Mouse (Mus musculus): Measurements from ENCODE around the gene Prpf6. TPM values are rescaled to one million over a fixed set of nuclear protein-coding genes. Genes with fewer than 3 reads are reported as not detected.

Gene Prpf6
- polyA plus RNA-seq, 1 experiment from 2014 or later = 51.7 TPM

DNA sequence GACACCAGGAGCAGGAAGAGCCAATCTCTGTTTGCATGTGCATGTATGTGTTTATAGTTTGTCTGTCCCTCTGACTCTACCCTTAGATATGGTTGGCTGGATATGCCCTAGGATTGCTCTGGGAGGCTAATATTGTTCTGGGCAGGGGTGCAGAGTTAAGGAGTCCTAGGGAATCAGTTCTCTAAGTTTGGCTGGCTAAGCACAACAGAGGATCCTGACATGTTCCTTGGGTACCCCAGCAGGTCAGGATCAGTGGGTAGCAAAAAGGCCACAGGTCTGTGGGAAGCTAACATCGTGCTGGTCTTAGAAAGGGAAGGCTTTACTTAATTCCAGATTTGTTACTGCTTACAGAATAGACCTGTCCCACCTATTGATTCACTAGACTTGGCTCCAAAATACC is 12.0 kb upstream of the Prpf6 start:
- DNase-seq (ENCODE audit: low spot score) = no peak

DNA sequence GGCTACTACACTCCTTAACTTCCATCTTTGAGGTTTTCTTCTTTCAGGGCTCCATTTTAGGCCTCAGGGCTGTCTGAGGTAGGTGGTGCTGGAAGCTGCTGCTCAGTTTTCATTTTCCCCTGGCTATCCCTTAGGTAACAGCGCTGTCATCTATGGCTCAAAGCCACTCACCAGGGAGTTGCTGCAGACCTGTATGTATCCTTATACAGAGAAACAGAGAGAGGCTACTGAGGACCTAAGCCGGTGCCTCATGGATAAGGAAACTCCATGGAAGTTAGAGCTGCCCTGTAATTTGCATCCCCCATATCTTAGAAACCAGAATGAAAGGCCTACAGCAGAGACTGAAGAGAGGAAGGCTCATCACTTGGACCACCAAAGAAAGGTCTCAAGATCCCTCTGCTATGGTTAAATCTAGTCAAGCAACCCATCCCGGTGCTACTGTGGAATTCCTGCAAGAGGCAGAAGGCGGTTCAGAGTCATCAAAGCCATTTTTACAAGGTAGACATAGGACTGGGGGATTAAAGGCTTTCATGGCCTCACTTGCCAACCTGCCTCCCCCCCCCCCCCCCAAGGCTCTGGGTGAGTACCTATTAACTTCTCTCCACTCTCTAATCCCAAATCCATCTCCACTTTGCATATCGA is 11.4 kb upstream of the Prpf6 start:
- no peak for DNase-seq (ENCODE audit: low spot score)

DNA sequence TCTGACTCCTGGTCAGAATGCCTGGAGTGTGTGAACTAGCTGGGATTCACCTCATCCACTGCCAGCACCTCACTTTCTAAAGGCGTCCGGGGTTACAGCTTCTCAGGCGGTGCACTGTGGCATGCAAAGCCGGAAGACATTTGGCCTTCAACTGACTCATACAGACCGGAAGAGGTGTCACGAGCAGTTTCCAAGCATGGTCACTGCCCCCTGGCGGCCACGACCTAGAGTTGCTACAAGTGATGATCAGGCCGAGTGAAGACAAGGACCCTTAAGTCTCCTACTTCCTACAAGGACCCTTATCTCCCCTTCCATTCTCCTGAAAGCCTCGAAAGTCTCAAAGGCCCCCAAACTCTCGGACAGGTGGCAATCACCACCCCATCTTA is 10.7 kb upstream of the Prpf6 start:
- peak; percentile 92 for DNase-seq (ENCODE audit: low spot score)

DNA sequence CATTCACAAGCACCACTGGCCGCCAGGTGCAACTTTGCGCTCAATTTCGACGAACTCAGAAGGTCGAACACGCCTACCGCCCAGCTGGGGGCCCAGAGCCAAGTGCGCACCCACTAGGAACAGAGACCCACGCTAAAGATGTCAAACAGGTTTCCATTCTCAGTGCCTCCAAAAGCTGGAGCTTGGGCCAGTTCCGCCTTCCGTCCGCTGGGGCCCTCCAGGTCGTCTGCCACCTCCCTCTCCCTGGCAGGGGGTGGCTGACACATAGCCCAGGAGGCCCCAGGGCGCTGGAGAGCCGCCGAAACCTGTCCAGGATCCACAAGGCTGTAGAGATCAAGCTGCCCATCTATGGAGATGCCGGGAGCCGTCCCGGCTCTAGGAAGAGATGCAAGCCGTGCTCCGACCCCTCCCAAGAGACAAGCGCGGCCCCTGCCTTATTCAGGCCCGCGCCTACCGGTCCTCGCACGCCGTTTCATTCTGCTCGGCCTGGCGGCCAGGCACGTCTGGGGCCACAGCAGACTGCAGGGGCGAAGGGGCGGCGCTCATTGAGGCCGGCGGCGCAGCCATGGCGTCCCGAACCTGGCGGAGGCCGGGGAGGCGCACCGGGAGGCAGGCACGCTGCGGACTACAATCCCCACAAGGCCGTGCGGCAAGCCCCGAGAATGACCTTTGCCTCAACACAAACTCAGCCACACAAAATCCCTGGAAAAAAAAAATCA is 10.1 kb upstream of the Prpf6 start:
- peak; percentile 70 for DNase-seq (ENCODE audit: low spot score)

DNA sequence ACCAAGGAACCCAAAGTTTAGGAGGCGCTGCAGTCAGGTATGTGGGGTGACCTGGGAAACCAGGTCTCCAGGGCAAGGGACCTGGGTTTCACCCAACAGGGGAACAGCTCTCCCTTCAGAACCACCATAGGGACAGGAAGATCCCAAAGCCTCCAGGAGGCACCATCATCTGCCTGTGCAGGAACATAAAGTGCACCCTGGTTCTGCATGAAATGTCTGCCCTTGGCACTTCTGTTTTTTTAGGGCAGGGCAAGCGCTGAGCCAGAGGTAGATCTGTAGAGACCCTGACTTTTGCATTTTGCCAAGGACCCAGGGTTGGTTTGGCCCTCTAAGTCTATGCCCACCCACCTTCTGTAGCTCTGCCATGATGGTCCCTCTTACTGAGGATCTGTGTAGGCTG is 9.3 kb upstream of the Prpf6 start:
- DNase-seq (ENCODE audit: low spot score) = no peak

DNA sequence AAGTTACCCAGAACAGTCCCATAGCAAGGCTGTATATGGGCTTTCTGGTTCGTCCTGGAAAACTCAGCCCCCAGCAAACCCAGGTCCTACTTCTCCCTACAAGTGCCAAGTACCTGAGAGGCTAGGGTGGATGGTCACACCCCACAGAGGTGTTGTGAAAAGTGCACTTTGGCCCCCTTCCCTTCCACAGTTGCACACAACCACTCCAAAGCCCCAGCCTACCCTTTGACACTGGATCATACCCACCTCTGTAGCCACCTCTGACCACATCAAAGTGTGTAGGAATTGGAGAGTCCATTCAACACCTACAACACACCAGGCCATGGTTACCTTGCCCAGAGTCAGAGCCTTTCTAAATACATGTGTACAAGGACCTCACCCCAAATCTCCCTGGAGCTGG is 8.7 kb upstream of the Prpf6 start:
- no peak for DNase-seq (ENCODE audit: low spot score)

DNA sequence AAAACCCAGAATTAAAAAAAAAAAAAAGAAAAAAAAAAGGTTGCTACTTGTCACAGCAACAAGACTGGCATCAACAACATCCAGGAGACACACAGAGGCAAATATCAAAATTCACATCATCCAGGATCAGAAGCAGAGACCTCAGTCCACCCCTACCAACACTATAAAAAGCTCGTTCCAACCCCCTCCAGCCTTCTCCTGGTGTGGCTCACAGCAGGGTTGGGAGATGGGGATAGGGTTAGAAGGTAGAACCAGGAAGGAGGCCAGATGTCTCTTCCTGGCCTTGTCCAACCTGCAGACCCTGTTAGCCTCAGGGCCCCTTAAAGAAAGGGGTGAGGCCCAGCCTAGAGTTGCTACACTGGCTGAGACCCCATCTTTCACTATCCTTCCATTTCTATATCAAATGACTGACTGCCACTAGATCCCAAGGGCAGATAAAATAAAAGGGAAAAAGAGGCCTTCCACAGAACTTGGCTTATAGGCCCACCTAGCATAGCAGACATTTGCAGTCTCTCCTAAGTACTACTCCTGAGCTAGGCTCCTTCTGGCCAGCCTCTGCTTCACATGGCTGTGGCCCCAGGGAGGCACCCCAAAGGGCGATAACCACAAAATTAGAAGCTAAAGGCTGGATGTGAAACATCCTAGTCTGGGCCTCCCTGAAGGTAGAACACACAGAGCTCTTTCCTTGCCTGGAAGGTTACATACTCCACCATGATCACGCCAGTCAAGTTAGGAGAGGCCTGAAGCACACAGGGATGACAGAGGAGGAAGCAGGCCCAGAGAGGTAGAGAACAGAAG is 8.0 kb upstream of the Prpf6 start:
- DNase-seq (ENCODE audit: low spot score) = no peak

DNA sequence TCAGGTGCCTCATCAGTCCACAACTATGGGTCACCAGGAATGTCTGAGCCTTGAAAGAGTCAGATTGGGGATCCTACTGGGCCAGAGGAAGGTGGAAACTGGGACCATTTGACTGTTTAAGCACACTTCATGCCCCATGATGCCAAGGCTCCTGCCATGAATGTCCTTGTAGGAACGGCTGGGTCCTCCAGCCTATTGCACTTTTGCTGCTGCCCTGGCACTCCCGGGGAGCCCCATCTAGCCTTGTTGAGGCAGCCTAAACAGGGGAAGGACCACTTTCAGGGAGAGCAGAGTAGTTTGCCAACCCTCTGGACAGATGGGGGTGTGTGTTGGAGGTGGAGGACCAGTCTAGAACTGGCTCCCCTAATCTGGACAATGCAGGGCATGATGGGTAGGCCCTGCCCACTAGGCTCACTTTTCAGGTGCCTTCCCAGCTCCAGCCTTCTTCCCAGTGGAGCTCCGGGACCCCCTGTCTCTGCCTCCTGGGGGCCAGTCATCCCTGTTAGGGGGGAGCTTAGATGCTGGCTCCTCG is 7.2 kb upstream of the Prpf6 start, which contains the start of gene Uckl1:
Gene Uckl1, minus strand, starts transcription at position 482 of the 532 bp plus-strand sequence.
- no peak for DNase-seq (ENCODE audit: low spot score)

DNA sequence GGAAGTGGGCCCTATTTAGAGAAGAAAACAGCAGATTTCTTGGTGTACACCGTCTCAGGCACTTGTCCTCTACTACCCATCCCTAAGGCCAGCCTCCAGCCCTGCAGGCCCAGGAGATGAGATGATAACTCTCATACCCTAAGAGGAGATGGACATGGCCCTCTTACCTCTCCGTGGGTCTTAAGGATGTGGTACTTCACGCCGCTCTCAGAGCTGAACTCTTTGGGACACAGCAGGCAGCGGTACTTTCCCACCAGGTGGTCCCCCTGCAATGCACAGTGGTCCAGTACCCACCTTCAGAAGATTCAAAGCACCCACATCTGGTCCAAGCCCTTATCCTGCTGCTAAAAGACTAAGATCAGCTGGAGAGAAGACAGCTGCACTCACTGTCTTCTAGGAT is 6.2 kb upstream of the Prpf6 start:
- DNase-seq (ENCODE audit: low spot score) = no peak

DNA sequence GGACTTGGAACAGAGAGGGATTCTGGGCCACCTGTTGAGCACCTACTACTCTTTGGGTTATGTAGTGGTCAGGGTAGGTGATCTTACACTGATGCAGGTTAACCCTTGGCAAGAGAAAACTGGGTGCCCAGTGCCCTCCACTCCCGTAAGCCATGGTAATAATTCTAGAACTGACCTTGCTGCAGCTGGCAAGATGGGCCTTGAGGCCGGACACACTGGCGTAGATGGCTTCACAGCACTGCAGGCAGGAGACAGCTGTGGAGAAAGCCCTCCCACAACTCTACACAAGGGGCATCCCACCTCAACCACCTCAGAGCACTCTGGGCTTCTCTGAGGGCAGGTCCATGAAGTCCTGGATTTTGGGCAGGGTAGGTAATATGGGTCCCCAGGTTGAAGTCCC is 5.5 kb upstream of the Prpf6 start:
- DNase-seq (ENCODE audit: low spot score) = no peak

DNA sequence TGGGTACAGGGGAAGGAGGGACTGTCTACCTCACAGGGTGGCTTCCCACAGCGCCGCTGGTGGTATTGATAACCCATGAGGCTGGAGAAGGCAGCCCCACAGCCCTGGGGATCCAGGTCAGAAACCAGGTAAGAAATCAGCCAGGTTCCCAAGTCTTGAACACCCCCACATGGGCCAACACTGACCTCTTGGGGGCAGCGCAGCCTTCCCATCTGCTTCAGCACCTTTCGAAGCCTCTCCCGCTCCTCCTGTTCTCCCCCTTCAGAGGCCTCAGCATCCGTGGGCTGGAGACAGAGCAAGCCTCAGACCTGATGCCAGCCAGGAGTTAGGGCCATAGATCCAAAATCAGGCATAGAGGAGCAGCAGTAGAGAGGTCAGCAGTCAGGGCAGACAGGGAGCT is 3.9 kb upstream of the Prpf6 start:
- DNase-seq (ENCODE audit: low spot score) = no peak

DNA sequence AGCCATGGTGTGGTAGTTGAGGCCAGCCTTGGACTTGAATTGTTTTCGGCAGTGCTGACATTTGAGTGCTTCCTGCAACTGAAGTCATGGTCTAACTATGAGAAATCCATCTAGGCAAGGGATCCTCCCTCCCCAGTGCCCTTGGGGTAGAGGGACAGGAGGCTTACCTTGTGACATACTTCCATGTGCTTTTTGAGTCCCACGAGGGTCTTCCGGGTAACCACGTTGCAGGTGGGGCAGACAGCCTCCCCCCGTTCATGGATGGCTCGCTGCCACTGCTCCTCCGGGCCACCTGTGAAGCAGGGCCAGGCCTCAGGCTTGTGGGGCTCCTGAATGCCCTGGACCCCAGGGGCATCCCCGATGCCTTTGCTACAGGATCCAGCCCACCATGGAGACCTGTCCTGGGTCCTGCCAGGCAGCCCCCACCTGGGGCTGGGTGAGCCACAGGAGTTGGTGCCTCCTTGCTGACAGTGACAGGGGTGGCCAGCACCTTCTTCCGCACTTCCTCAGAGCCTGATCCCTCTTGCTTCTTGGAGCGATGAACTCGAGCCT is 3.4 kb upstream of the Prpf6 start:
- no peak for DNase-seq (ENCODE audit: low spot score)

DNA sequence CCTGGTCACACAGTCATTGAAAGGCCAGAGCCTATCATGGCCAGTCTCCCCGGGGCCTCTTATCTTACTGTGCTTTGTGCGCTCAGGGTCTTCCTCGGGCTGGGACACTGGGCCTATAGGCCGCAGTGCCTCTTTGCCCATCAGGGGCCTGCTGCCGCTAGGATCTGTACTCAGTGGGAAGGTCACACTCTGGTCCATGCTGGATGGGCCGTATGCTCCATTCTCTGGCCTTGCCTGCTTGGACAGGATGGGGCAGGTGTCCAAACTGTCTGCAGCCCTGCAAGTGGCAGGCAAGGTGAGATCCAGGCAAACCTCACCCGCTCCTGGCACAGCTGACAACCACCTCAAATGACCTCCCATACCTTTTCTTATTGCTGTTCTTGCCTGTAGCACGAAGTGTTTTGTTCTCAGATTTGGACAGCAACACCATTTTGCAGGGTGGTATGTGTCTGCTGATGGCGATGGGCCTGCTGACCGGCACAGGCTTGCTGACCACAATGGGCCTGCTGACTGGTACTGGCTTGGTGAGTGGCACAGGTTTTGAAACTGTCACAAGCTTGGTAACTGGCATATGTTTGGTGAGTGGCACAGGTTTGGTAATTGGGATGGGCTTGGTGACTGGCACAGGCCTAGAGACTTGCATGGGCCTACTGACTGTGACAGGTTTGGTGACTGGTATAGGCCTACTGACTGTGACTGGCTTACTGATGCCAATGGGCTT is 2.5 kb upstream of the Prpf6 start:
- DNase-seq (ENCODE audit: low spot score) = no peak

DNA sequence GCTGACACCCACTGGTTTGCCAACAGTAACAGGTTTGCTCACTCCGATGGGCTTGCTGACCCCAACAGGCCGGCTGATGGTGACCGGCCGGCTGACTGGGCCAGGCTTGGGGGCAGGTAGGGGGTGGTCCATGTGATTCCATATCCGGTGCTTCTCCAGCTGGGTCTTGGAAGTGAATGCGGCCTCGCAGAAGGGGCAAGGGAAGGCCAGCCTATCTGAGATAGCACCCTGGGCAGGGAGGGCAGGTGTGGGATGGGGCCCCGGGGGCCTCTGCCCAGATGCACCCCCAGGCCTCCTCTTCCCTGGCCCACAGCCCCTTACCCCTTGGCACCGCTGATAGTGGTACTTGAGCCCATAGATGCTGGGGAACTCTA is 1.9 kb upstream of the Prpf6 start:
- no peak for DNase-seq (ENCODE audit: low spot score)

DNA sequence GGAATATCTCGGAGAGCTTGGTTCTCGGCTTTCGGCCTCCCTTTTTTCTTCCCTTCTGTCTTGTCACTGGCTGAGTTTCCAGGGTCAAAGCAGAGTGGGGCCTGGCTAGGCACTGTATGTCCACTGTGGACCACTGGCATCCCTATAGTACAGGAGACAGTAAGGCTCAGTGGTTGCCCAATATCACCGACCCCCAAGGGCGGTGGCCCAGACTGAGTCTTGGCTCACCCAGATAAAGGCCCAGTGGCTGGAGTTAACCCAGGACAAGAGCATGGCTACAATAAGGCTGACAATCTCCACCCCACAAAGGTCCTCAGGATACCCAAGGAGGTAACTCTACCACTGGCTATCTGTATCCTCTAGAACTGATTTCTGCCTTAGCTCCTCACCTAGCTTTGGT is 1.2 kb upstream of the Prpf6 start:
- DNase-seq (ENCODE audit: low spot score) = no peak

DNA sequence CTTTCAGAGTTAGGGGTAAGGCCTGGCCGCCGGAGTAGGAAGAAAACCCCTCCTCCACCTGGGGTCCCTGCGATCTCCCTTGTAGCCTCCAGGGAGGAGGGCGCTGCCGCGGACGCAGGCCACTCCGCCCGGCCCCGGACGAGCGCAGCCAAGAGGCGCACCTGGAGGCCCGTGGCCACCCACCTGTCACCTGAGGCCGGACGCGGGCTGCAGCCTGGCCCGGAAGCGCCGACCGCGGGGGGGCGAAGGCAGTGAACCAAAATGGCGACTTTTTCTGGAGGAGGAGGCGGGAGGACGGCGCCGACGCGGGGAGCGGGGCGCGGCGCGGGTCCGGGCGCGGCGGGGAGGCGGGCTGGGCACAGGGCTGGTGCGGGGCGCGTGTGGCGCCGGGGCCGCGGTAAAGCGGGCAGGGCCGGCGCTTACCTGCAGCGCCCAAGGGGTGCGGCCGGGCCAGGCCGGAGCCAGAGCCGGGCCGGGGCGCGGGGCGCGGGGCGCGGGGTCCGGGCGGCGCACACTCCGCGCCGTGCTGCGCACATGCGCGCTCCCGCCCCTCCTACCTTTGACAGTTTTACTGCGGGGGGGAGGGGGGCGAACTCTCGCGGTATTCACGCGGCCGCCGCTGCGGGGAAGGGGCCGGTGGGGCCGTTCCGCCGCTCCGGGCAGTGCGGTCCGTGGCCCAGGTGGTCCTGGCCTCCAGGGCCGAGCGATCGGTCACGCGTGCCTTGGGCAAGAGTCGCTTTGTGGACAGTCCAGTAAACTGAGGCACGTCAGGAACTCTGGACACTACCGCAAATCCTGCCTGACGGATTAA is 768 bp downstream of the Prpf6 start, which contains the start of gene Zfp512b:
Gene Zfp512b, minus strand, starts transcription at position 573 of the 811 bp plus-strand sequence.
- peak; percentile 63 for DNase-seq (ENCODE audit: low spot score)

DNA sequence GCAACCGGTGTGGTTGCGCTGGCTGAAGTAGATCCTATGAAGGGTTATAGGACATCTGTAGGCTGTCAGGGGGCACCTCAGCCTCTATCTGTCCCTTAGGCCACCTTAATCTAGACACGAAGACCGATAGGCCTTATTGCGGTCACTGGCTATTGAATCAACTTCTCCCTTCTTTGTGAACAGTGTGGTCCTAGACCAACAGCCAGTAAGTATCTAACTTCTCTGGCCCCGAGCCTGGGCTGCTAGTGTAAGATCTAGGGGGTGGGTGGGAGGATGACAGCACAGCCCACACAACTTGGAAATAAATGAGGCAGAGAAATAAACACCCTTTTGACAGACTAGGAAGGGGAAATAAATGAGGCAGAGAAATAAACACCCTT is 1.4 kb downstream of the Prpf6 start:
- no peak for DNase-seq (ENCODE audit: low spot score)

DNA sequence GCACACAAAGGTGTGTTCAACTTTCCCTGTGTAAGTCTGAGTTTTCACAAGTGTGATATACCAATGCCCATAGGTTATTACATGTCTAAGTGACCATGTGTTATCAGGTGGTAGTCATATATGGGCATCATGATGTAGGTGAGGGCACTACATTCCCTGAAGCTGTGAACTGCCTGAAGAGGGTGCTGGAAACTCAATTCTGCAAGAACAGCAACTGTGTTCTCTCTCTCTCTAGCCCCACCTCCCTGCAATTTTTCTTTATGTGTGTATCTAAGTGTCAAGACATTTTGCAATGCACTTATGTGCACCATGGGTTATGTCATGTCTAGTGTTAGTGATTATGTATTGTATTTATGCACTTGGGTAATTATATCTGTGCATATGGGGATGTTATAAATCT is 2.3 kb downstream of the Prpf6 start:
- DNase-seq (ENCODE audit: low spot score) = no peak

DNA sequence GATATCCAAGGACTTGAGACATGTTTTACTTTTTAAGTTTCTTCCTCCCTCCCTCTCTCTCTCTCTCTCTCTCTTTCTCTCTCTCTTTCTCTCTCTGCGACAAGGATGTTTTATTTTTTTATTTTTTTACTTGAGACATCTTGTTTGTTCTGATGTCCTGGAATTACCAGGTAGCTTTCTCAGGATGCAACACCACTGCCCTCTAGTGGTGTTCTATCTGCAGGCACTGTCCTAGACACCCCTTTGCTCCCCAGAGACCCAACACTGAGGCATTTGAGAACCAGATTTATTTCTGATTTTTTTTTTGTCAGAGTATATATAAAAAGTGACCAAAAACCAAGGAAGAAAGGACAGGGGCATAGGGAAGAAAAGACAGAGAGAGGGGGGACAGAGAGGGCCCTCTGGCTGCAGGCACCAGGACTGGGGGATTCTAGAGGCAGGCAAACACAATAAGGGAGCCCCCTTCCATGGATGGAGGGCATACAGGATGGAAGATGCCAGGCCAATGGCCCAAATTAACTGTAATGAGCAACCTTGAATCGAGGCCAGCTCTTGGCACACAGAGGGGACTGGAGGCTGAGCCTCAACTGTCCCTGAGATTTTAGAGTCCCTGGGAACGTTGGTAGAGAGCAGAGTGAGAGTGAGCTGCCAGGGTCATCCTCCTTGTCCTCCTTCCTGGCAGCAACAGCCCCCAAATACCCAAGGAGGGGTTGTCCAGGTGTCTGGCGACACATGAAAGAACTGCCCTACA is 3.5 kb downstream of the Prpf6 start:
- DNase-seq (ENCODE audit: low spot score) = peak; percentile 64
